Mouse (Mus musculus): Measurements from ENCODE around the gene Klf2. TPM values are rescaled to one million over a fixed set of nuclear protein-coding genes. Genes with fewer than 3 reads are reported as not detected.
A peak's percentile ranks its signal among the peaks of the same experiment; 100 is the strongest.

Klf2 gene
- polyA plus RNA-seq (2011; ENCODE audit: insufficient read depth, insufficient read length, low read depth, missing spikeins) = 44.7 and 47.0 TPM in 2 replicates

DNA sequence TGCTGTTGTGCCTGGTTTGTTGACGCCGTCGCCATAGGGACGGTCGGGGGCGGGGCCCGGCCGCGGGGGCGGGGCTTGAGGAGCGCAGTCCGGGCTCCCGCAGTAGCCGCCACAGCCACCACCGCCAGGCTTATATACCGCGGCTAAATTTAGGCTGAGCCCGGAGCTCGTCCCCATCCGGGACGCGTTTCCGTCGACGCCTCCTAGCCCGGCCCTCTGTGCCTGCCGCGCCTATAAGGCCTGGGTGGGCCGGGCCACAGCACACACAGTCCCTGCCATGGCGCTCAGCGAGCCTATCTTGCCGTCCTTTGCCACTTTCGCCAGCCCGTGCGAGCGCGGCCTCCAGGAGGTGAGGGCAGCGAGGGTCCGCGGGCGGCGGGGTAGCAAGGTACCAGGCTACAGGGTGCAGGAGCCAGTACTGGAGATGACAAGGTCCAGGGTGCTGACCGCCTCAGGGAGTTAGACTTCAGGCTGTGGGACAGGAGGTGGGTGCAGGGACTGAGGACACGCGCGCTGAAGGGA lies at the start of gene Klf2:
TSS of gene Klf2 (plus strand) at position 233 of the 522 bp plus-strand sequence.
- H3K4me3 ChIP-seq (ENCODE audit: low read depth, low read length) = peak within 1 kb of the TSS; percentile 78
- H3K27me3 ChIP-seq (ENCODE audit: control insufficient read depth, insufficient read depth, low read length, poor library complexity, severe bottlenecking) = no peaks in the 10 kb centered on the region
- H3K36me3 ChIP-seq (ENCODE audit: control insufficient read depth, insufficient read depth, low read length, poor library complexity, severe bottlenecking) = peaks cover 33% of the 10 kb centered on the region
- TF ChIP-seq POLR2A (IDR thresholded peaks at IDR 0.05; ENCODE audit: insufficient read depth, low read length) (peak; percentile 96), CTCF (IDR thresholded peaks at IDR 0.05; ENCODE audit: low read depth, low read length) (no peak), EP300 (IDR thresholded peaks at IDR 0.05; ENCODE audit: insufficient read depth, low read depth, low read length) (peak; percentile 26; the same call in 1 of the 2 replicates)
- H3K27ac ChIP-seq (ENCODE audit: insufficient read depth, low read length) = peak within 1 kb of the TSS; percentile 90
- H3K9ac ChIP-seq (ENCODE audit: low read depth, poor library complexity, severe bottlenecking) = peak within 1 kb of the TSS; percentile 97
- peaks cover 10% of the 10 kb centered on the region for H3K4me1 ChIP-seq (ENCODE audit: control insufficient read depth, insufficient read depth, low read length)
- H3K9me3 ChIP-seq (replicated peaks; ENCODE audit: control insufficient read depth, insufficient read depth, low read length, poor library complexity, severe bottlenecking) = no peaks in the 10 kb centered on the region

DNA sequence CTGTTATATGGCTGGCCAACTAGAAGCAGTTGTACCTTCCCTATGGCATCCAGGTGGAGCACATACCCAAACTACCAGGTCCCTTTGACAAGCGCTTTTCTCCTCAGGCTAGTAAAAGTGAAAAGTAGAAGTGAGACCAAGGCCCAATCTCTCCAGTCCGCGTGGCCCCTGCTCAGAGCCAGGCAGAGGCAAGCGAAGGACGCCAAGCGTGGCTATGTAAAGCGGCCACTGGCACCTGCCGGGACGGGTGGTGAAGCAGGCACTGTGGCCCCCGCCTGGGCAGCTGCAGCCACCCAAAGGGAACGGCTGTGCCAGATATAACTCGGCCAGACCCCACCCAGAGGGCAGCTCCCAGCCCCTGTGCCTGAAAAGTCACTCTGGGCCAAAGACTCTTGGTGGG lies 48.2 kb upstream of the Klf2 start:
- Histone ChIP-seq H3K4me3 (ENCODE audit: low read depth, low read length) (peak overlapping the region; percentile 9), H3K36me3 (ENCODE audit: control insufficient read depth, insufficient read depth, low read length, poor library complexity, severe bottlenecking) (no peaks in the 10 kb centered on the region), H3K27ac (ENCODE audit: insufficient read depth, low read length) (peak overlapping the region; percentile 23), H3K4me1 (ENCODE audit: control insufficient read depth, insufficient read depth, low read length) (no peaks in the 10 kb centered on the region), H3K9me3 (replicated peaks; ENCODE audit: control insufficient read depth, insufficient read depth, low read length, poor library complexity, severe bottlenecking) (no peaks in the 10 kb centered on the region), H3K9ac (ENCODE audit: low read depth, poor library complexity, severe bottlenecking) (peak overlapping the region; percentile 32), H3K27me3 (ENCODE audit: control insufficient read depth, insufficient read depth, low read length, poor library complexity, severe bottlenecking) (no peaks in the 10 kb centered on the region)
- TF ChIP-seq POLR2A (IDR thresholded peaks at IDR 0.05; ENCODE audit: insufficient read depth, low read length) (no peak), CTCF (IDR thresholded peaks at IDR 0.05; ENCODE audit: low read depth, low read length) (no peak), EP300 (IDR thresholded peaks at IDR 0.05; ENCODE audit: insufficient read depth, low read depth, low read length) (no peak)

GRCm38 (mm10) chr8:72271051-72271660 lies 47.7 kb upstream of the Klf2 start:
- Histone ChIP-seq H3K9ac (ENCODE audit: low read depth, poor library complexity, severe bottlenecking) (peak overlapping the region; percentile 32), H3K36me3 (ENCODE audit: control insufficient read depth, insufficient read depth, low read length, poor library complexity, severe bottlenecking) (no peaks in the 10 kb centered on the region), H3K27me3 (ENCODE audit: control insufficient read depth, insufficient read depth, low read length, poor library complexity, severe bottlenecking) (no peaks in the 10 kb centered on the region), H3K27ac (ENCODE audit: insufficient read depth, low read length) (peak overlapping the region; percentile 47), H3K9me3 (replicated peaks; ENCODE audit: control insufficient read depth, insufficient read depth, low read length, poor library complexity, severe bottlenecking) (no peaks in the 10 kb centered on the region), H3K4me3 (ENCODE audit: low read depth, low read length) (peak overlapping the region; percentile 9), H3K4me1 (ENCODE audit: control insufficient read depth, insufficient read depth, low read length) (no peaks in the 10 kb centered on the region)
- TF ChIP-seq POLR2A (IDR thresholded peaks at IDR 0.05; ENCODE audit: insufficient read depth, low read length) = no peak
- no peak for TF ChIP-seq CTCF (IDR thresholded peaks at IDR 0.05; ENCODE audit: low read depth, low read length)
- no peak for TF ChIP-seq EP300 (IDR thresholded peaks at IDR 0.05; ENCODE audit: insufficient read depth, low read depth, low read length)

- Histone ChIP-seq H3K9me3 (replicated peaks; ENCODE audit: control insufficient read depth, insufficient read depth, low read length, poor library complexity, severe bottlenecking) (no peaks in the 10 kb centered on the region), H3K9ac (ENCODE audit: low read depth, poor library complexity, severe bottlenecking) (0 out of 2 replicates have a peak overlapping the region, but pooled peaks have one; percentile 2), H3K27ac (ENCODE audit: insufficient read depth, low read length) (peak overlapping the region; percentile 47), H3K4me3 (ENCODE audit: low read depth, low read length) (no peak overlapping the region), H3K4me1 (ENCODE audit: control insufficient read depth, insufficient read depth, low read length) (no peaks in the 10 kb centered on the region), H3K27me3 (ENCODE audit: control insufficient read depth, insufficient read depth, low read length, poor library complexity, severe bottlenecking) (no peaks in the 10 kb centered on the region), H3K36me3 (ENCODE audit: control insufficient read depth, insufficient read depth, low read length, poor library complexity, severe bottlenecking) (no peaks in the 10 kb centered on the region)
- TF ChIP-seq CTCF (IDR thresholded peaks at IDR 0.05; ENCODE audit: low read depth, low read length) (no peak), EP300 (IDR thresholded peaks at IDR 0.05; ENCODE audit: insufficient read depth, low read depth, low read length) (no peak)
These were observed 47.1 kb upstream of the Klf2 start for GRCm38 (mm10) chr8:72271691-72272090.

GRCm38 (mm10) chr8:72272361-72272760 lies 46.5 kb upstream of the Klf2 start:
- TF ChIP-seq EP300 (IDR thresholded peaks at IDR 0.05; ENCODE audit: insufficient read depth, low read depth, low read length) (no peak), CTCF (IDR thresholded peaks at IDR 0.05; ENCODE audit: low read depth, low read length) (peak; percentile 86)
- no peak overlapping the region for H3K4me3 ChIP-seq (ENCODE audit: low read depth, low read length)
- no peaks in the 10 kb centered on the region for H3K36me3 ChIP-seq (ENCODE audit: control insufficient read depth, insufficient read depth, low read length, poor library complexity, severe bottlenecking)

GRCm38 (mm10) chr8:72273111-72273770 lies 45.6 kb upstream of the Klf2 start:
- Histone ChIP-seq H3K9me3 (replicated peaks; ENCODE audit: control insufficient read depth, insufficient read depth, low read length, poor library complexity, severe bottlenecking) (no peaks in the 10 kb centered on the region), H3K27ac (ENCODE audit: insufficient read depth, low read length) (no peak overlapping the region), H3K36me3 (ENCODE audit: control insufficient read depth, insufficient read depth, low read length, poor library complexity, severe bottlenecking) (no peaks in the 10 kb centered on the region), H3K4me3 (ENCODE audit: low read depth, low read length) (no peak overlapping the region), H3K27me3 (ENCODE audit: control insufficient read depth, insufficient read depth, low read length, poor library complexity, severe bottlenecking) (no peaks in the 10 kb centered on the region), H3K9ac (ENCODE audit: low read depth, poor library complexity, severe bottlenecking) (no peak overlapping the region), H3K4me1 (ENCODE audit: control insufficient read depth, insufficient read depth, low read length) (no peaks in the 10 kb centered on the region)
- no peak for TF ChIP-seq POLR2A (IDR thresholded peaks at IDR 0.05; ENCODE audit: insufficient read depth, low read length)
- TF ChIP-seq EP300 (IDR thresholded peaks at IDR 0.05; ENCODE audit: insufficient read depth, low read depth, low read length) = no peak
- peak; percentile 29 for TF ChIP-seq CTCF (IDR thresholded peaks at IDR 0.05; ENCODE audit: low read depth, low read length)

More at GRCm38 (mm10) chr8:72272361-72272760, 46.5 kb upstream of the Klf2 start:
- Histone ChIP-seq H3K27ac (ENCODE audit: insufficient read depth, low read length) (peak overlapping the region; percentile 47), H3K4me1 (ENCODE audit: control insufficient read depth, insufficient read depth, low read length) (no peaks in the 10 kb centered on the region), H3K9ac (ENCODE audit: low read depth, poor library complexity, severe bottlenecking) (0 out of 2 replicates have a peak overlapping the region, but pooled peaks have one; percentile 2), H3K9me3 (replicated peaks; ENCODE audit: control insufficient read depth, insufficient read depth, low read length, poor library complexity, severe bottlenecking) (no peaks in the 10 kb centered on the region), H3K27me3 (ENCODE audit: control insufficient read depth, insufficient read depth, low read length, poor library complexity, severe bottlenecking) (no peaks in the 10 kb centered on the region)

All from ES-Bruce4 (cell line).